Mouse (Mus musculus): ENCODE results near the gene Tmem150c. TPM values are rescaled to one million over a fixed set of nuclear protein-coding genes. Genes with fewer than 3 reads are reported as not detected.

Gene Tmem150c
- polyA plus RNA-seq, 1 experiment from 2014 or later, result 3.8 TPM

DNA sequence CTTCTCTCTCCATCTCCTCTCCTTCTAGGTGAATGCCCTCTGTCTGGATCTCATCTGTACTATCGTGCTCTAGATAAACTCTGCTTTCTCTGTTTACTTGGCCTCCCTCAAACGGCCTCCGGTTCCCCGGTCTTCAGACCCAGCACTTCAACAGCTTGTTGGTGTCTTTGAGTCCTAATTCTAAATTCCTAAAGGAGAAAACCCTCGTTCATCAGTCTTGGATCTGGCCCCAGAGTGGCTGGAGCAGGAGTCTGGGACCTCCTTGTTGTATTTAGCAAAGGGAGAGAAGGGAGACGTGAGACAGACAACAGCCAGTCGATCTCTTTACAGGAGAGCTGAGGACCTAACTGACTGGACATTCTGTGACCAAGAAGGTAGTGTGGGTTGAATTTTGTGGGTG, 27.0 kb upstream of the Tmem150c start:
- Histone ChIP-seq H3K4me3 (no peak overlapping the region), H3K27me3 (ENCODE audit: insufficient read depth, poor library complexity, severe bottlenecking) (peaks cover 23% of the 10 kb centered on the region), H3K9me3 (no peaks in the 10 kb centered on the region), H3K4me1 (replicated peaks) (peaks cover 10% of the 10 kb centered on the region), H3K27ac (no peak overlapping the region), H3K36me3 (no peaks in the 10 kb centered on the region)
- no peak for DNase-seq (ENCODE audit: low spot score)
- WGBS, result 73% methylated on average over 7 of the region's 7 CpGs

DNA sequence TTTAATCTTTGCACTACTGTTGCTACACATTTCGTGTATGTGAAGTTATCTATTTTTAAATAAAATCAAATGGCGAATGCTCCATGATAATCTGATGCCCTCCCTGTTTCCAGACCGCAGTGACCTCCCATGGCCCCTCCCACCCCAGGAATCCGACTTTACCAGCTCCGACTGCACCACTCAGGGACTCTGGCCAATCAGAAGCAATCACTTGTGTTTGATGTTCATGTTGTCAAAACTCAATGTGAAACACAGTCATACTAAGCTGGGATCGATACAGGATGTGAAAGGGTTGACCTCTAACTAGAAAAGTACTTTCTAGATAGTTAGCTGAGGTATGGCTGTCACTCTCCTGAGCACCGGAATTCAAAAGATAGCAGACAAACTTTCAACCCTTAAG, 26.3 kb upstream of the Tmem150c start:
- no peaks in the 10 kb centered on the region for H3K36me3 ChIP-seq
- 22% methylated on average over 7 of the region's 7 CpGs for WGBS
- DNase-seq (ENCODE audit: low spot score), result peak; percentile 20
- no peak overlapping the region for H3K4me3 ChIP-seq
- H3K9me3 ChIP-seq, result no peaks in the 10 kb centered on the region
- H3K4me1 ChIP-seq (replicated peaks), result peaks cover 15% of the 10 kb centered on the region
- H3K27ac ChIP-seq, result no peak overlapping the region
- peaks cover 28% of the 10 kb centered on the region for H3K27me3 ChIP-seq (ENCODE audit: insufficient read depth, poor library complexity, severe bottlenecking)

GRCm38 (mm10) chr5:100181011-100181410, 21.4 kb upstream of the Tmem150c start:
- peaks cover 59% of the 10 kb centered on the region for H3K27me3 ChIP-seq (ENCODE audit: insufficient read depth, poor library complexity, severe bottlenecking)
- no peak for DNase-seq (ENCODE audit: low spot score)
- H3K9me3 ChIP-seq, result no peaks in the 10 kb centered on the region
- WGBS, result 51% methylated on average over 1 of the region's 1 CpGs
- H3K4me1 ChIP-seq (replicated peaks), result peaks cover 23% of the 10 kb centered on the region
- no peak overlapping the region for H3K27ac ChIP-seq
- H3K36me3 ChIP-seq, result no peaks in the 10 kb centered on the region
- no peak overlapping the region for H3K4me3 ChIP-seq

GRCm38 (mm10) chr5:100178781-100179165, 19.2 kb upstream of the Tmem150c start:
- Histone ChIP-seq H3K9me3 (no peaks in the 10 kb centered on the region), H3K36me3 (no peaks in the 10 kb centered on the region), H3K27ac (no peak overlapping the region), H3K4me1 (replicated peaks) (peaks cover 27% of the 10 kb centered on the region), H3K27me3 (ENCODE audit: insufficient read depth, poor library complexity, severe bottlenecking) (peaks cover 55% of the 10 kb centered on the region), H3K4me3 (no peak overlapping the region)
- 59% methylated on average over 2 of the region's 2 CpGs for WGBS
- DNase-seq (ENCODE audit: low spot score), result no peak

DNA sequence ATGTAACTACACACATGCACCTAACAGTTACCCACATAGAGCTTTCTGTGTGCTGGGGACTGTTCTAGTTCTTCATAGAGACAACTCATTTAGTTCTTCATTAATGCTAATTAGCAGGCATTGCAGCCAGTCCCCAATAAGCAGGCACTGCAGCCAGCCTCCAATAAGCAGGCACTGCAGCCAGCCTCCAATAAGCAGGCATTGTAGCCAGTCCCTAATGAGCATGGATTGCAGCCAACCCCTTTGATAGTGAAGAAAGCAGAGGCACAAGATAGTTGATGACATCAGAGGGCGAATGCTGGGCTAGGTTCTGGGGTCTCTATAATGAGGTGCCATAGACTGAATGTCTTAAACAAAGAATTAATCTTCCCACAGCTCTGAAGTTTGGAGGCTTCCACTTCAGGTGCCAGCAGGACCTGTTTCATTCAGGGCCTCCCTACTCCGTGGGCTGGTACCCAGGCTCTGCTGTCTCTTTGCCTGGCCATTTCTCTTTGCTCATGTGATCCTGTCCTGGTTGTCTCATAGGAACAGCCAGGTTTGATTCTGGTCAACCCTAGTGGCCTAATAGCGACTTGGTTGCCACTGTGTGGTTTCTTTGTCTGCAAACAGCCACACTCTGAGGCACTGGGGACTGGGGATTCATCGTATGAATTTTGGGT, 18.6 kb upstream of the Tmem150c start:
- Histone ChIP-seq H3K4me3 (no peak overlapping the region), H3K4me1 (replicated peaks) (peaks cover 27% of the 10 kb centered on the region), H3K27ac (no peak overlapping the region), H3K36me3 (no peaks in the 10 kb centered on the region), H3K9me3 (no peaks in the 10 kb centered on the region), H3K27me3 (ENCODE audit: insufficient read depth, poor library complexity, severe bottlenecking) (peaks cover 55% of the 10 kb centered on the region)
- 82% methylated on average over 4 of the region's 4 CpGs for WGBS
- no peak for DNase-seq (ENCODE audit: low spot score)

GRCm38 (mm10) chr5:100177547-100177946, 17.9 kb upstream of the Tmem150c start:
- H3K27me3 ChIP-seq (ENCODE audit: insufficient read depth, poor library complexity, severe bottlenecking), result peaks cover 55% of the 10 kb centered on the region
- 65% methylated on average over 5 of the region's 5 CpGs for WGBS
- H3K36me3 ChIP-seq, result no peaks in the 10 kb centered on the region
- H3K27ac ChIP-seq, result no peak overlapping the region
- peaks cover 27% of the 10 kb centered on the region for H3K4me1 ChIP-seq (replicated peaks)
- no peak overlapping the region for H3K4me3 ChIP-seq
- H3K9me3 ChIP-seq, result no peaks in the 10 kb centered on the region
- no peak for DNase-seq (ENCODE audit: low spot score)

DNA sequence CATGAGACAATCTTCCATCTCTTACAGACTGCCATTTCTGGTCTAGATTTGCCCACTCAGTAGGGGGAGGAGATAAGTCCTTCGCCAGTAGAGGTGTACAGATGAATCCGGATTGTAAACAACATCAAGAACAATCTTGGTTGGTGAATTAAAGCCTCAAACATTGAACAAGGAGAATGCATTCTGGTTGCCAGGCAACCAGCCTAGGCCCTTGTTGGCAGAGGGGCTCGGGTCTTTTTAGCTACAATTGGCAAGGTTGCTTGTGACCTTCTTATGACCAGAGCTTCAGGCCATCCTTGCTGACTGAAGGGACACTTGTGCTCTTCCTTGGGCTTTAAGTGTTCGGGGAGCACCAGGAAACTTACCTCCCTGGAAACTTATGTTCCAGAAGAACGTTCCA, 16.5 kb upstream of the Tmem150c start:
- Histone ChIP-seq H3K4me1 (replicated peaks) (peaks cover 19% of the 10 kb centered on the region), H3K36me3 (no peaks in the 10 kb centered on the region), H3K27me3 (ENCODE audit: insufficient read depth, poor library complexity, severe bottlenecking) (peaks cover 41% of the 10 kb centered on the region), H3K27ac (no peak overlapping the region), H3K4me3 (no peak overlapping the region), H3K9me3 (no peaks in the 10 kb centered on the region)
- DNase-seq (ENCODE audit: low spot score), result peak; percentile 18
- WGBS, result 57% methylated on average over 5 of the region's 5 CpGs

GRCm38 (mm10) chr5:100175582-100175981, 16.0 kb upstream of the Tmem150c start:
- peaks cover 41% of the 10 kb centered on the region for H3K27me3 ChIP-seq (ENCODE audit: insufficient read depth, poor library complexity, severe bottlenecking)
- no peaks in the 10 kb centered on the region for H3K9me3 ChIP-seq
- DNase-seq (ENCODE audit: low spot score), result no peak
- peaks cover 18% of the 10 kb centered on the region for H3K4me1 ChIP-seq (replicated peaks)
- H3K4me3 ChIP-seq, result no peak overlapping the region
- H3K27ac ChIP-seq, result no peak overlapping the region
- H3K36me3 ChIP-seq, result no peaks in the 10 kb centered on the region
- WGBS, result 74% methylated on average over 7 of the region's 7 CpGs

DNA sequence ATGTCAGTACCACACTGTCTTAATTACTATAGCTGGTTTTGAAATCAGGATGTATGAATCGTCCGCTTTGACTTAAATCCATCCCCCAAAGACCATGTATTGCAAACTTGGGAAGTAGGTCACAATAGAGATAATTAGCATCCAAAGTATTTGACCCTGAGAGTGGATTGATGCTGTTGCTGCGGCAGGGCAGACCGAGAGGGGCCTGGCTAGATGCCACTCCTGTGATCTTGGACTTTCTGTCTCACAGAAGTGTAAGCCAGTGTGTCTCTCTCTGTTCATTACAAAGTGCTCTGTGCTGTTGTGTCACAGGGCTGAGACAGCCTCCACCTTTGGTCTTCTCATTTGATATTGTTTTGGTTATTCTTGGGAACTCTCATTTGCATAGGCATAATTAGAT, 12.5 kb upstream of the Tmem150c start:
- H3K9me3 ChIP-seq, result no peaks in the 10 kb centered on the region
- DNase-seq (ENCODE audit: low spot score), result no peak
- H3K4me1 ChIP-seq (replicated peaks), result peaks cover 11% of the 10 kb centered on the region
- H3K4me3 ChIP-seq, result no peak overlapping the region
- no peak overlapping the region for H3K27ac ChIP-seq
- WGBS, result 81% methylated on average over 4 of the region's 4 CpGs
- H3K36me3 ChIP-seq, result no peaks in the 10 kb centered on the region
- peaks cover 13% of the 10 kb centered on the region for H3K27me3 ChIP-seq (ENCODE audit: insufficient read depth, poor library complexity, severe bottlenecking)

- Histone ChIP-seq H3K9me3 (no peaks in the 10 kb centered on the region), H3K27ac (no peak overlapping the region), H3K4me3 (no peak overlapping the region), H3K4me1 (replicated peaks) (no peaks in the 10 kb centered on the region), H3K36me3 (no peaks in the 10 kb centered on the region), H3K27me3 (ENCODE audit: insufficient read depth, poor library complexity, severe bottlenecking) (peaks cover 20% of the 10 kb centered on the region)
- 53% methylated on average over 14 of the region's 14 CpGs for WGBS
- DNase-seq (ENCODE audit: low spot score), result peak; percentile 56
Measured at GRCm38 (mm10) chr5:100166591-100167491, 7.2 kb upstream of the Tmem150c start.

DNA sequence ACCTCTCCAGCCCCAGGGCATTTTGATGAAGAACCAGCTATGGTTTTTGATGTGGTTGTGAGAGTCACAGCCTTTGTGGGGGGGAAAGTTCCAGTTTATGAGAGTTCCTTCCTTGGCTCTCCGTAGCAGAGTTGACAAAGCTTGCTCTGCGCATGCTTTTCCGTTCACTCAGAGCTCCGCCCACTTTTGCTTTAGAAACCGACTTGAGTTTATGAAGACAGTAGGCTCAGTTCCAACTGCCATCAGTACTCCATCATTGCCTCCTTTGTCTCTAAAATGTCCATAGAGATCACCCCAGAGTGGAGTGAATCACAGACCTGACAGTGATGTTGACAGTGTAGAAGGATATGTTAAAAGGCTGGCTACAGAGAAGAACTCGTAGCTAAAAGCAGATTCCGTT, 3.8 kb upstream of the Tmem150c start:
- Histone ChIP-seq H3K4me3 (no peak overlapping the region), H3K27ac (no peak overlapping the region), H3K36me3 (no peaks in the 10 kb centered on the region), H3K9me3 (no peaks in the 10 kb centered on the region), H3K4me1 (replicated peaks) (peaks cover 14% of the 10 kb centered on the region), H3K27me3 (ENCODE audit: insufficient read depth, poor library complexity, severe bottlenecking) (peaks cover 53% of the 10 kb centered on the region)
- no peak for DNase-seq (ENCODE audit: low spot score)
- 76% methylated on average over 7 of the region's 7 CpGs for WGBS

DNA sequence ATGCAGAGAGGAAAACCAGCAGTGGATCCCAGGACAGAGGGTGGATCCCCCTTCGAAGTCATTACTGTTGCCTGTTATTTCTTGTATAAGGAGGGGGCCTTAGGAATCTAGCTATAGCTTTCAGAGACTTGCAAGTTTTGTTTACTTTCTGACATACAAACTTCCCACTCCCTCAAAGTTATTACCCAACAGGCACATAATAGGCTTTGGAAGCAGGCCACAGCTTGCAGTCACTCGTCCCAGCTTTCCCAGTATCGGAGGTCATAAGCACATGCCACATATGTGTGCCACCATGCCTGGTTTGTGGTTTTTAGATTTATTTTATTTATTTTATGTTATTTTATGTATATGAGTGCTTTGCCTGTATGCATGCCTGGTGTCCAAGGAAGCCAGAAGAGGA, 3.2 kb upstream of the Tmem150c start:
- Histone ChIP-seq H3K4me3 (no peak overlapping the region), H3K4me1 (replicated peaks) (peaks cover 15% of the 10 kb centered on the region), H3K9me3 (no peaks in the 10 kb centered on the region), H3K27ac (no peak overlapping the region), H3K36me3 (no peaks in the 10 kb centered on the region), H3K27me3 (ENCODE audit: insufficient read depth, poor library complexity, severe bottlenecking) (peaks cover 58% of the 10 kb centered on the region)
- DNase-seq (ENCODE audit: low spot score), result no peak
- 88% methylated on average over 3 of the region's 3 CpGs for WGBS

DNA sequence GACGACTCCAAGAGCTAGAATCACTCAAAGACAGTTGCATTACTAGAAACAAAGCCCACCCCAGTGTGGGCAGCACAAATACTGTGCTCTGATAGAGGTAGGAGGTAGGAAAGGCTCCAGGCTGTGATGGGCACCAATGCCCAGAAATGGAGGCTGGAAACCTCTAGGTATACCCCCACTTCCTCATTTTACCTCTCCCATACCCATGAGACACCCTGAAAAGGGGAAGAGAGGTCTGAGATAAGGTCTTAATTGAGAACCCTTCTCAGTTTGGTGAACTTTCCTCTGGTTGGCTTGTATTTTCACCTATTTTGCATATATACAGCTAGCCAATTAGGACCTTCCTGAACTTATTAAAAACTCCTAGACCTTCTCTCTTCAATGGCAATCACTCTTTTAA, 2.4 kb upstream of the Tmem150c start:
- Histone ChIP-seq H3K4me1 (replicated peaks) (peaks cover 15% of the 10 kb centered on the region), H3K27me3 (ENCODE audit: insufficient read depth, poor library complexity, severe bottlenecking) (peaks cover 66% of the 10 kb centered on the region), H3K9me3 (no peaks in the 10 kb centered on the region), H3K27ac (no peak overlapping the region), H3K4me3 (no peak overlapping the region), H3K36me3 (no peaks in the 10 kb centered on the region)
- 89% methylated on average over 1 of the region's 1 CpGs for WGBS
- DNase-seq (ENCODE audit: low spot score), result no peak

All from hindbrain, embryonic 10.5 days (tissue).